Mouse (Mus musculus): ENCODE measurements around the gene Afap1l2. TPM values are rescaled to one million over a fixed set of nuclear protein-coding genes. Genes with fewer than 3 reads are reported as not detected.

Gene Afap1l2
- total RNA-seq, 2 experiments from 2014 or later: 7.9 to 8.4 TPM

DNA sequence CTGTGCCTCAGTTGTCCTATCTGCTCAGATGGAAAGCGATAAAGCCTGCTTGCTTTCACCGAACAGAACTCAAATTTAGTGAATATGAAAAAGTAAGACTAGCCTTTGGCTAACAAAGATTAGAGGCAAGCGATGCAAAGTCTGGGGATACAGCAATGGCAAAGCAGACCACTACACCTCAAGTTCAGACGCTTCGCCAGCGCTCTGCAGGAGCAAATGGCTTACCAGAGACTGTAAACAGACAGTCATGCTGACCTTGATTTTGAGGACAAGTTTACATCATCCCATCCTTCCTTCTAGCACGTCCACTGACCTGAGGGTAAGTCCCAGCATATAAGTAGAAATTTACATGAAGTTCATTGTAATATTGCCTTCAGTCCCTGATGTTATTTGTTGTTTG lies 61.8 kb downstream of the Afap1l2 start:
- DNase-seq (ENCODE audit: extremely low spot score in 1 of 2, low spot score in 2 of 2): no peak
- Histone ChIP-seq H3K27ac (no peak overlapping the region), H3K4me3 (no peak overlapping the region)
- intact Hi-C loops (cut with DNase I): no loop called here
- TF ChIP-seq CTCF (IDR thresholded peaks at IDR 0.05): no peak

DNA sequence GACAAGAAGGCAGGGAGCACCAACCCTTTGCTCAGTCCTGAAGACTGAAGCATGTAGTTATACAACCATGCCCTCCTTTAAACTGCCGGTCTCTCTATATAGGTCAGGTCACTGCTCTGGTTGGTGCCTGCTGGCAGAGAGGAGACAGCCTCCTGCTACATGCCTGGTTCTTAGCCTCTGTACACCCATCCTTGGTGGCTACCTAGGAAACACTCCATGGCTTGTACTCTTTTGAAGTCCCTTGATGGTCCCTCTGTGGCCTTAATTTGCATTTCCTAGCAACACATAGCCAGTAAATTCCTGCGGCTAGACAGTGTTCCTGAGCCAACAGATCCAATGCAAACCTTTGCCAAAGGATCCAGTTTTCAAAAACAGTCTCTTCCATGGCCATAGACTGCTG lies 62.4 kb downstream of the Afap1l2 start:
- no peak overlapping the region for H3K27ac ChIP-seq
- no peak overlapping the region for H3K4me3 ChIP-seq
- DNase-seq (ENCODE audit: extremely low spot score in 1 of 2, low spot score in 2 of 2): no peak
- no peak for TF ChIP-seq CTCF (IDR thresholded peaks at IDR 0.05)
- intact Hi-C loops (cut with DNase I): no loop called here

DNA sequence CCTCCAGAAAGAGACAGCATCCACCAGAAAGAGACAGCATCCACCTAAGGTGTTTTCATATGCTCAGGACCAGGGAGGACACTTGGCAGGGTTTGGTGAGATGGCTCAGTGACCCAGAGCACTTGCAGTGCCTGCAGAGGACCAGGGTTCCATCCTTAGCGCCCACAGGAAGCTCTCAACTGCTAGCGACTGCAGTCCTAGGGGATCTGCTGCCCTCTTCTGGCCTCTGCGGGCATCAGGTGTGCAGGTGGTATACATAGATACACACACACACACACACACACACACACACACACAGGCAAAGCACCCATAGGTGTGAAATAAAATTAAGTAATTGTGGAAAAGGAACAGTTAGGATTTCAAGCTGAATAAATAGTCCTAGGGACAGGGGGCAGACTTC lies 63.2 kb downstream of the Afap1l2 start:
- intact Hi-C loops (cut with DNase I): no loop called here
- peak; percentile 5; the same call in 1 of the 2 replicates for TF ChIP-seq CTCF (IDR thresholded peaks at IDR 0.05)
- DNase-seq (ENCODE audit: extremely low spot score in 1 of 2, low spot score in 2 of 2): no peak
- Histone ChIP-seq H3K4me3 (no peak overlapping the region), H3K27ac (no peak overlapping the region)

DNA sequence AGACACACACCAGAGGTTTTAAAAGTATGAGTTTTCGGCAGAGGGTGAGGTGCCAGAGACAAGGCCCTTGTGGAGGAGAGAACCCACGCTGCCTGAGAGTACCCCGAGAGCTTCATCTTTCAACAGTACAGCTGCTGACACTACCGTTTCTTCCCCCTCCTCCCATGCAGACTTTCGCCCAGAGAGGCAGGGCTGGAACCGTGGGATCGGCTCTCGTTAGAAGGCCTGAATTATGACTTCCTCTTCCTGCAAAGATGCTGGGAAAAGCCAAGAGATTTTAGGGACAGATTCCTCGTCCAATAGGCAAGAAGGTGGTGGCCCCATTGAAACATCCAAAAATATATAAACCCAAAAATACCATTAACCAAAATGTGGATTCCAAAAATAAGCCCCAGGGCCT lies 63.8 kb downstream of the Afap1l2 start:
- Histone ChIP-seq H3K27ac (no peak overlapping the region), H3K4me3 (no peak overlapping the region)
- intact Hi-C loops (cut with DNase I): no loop called here
- no peak for TF ChIP-seq CTCF (IDR thresholded peaks at IDR 0.05)
- DNase-seq (ENCODE audit: extremely low spot score in 1 of 2, low spot score in 2 of 2): no peak

DNA sequence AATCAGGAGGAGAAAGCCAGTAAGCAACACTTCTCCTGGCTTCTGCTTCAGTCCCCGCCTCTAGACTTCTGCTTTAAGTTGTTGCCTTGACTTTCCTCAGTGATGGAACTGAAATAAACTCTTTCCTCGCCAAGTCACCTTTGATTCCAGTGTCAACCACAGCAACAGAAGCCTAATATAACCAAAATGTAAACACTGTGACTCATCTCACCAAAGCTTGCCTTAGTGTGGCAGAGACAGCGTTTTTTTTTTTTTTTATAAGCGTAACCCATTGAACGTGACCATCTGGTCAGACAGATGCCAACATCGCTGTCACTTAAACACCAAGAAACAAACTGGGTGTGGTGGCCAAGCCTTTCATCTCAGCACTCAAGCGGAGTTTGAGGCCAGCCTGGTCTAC lies 65.8 kb downstream of the Afap1l2 start:
- intact Hi-C loops (cut with DNase I): no loop called here
- no peak overlapping the region for H3K27ac ChIP-seq
- DNase-seq (ENCODE audit: extremely low spot score in 1 of 2, low spot score in 2 of 2): no peak
- H3K4me3 ChIP-seq: no peak overlapping the region
- no peak for TF ChIP-seq CTCF (IDR thresholded peaks at IDR 0.05)

DNA sequence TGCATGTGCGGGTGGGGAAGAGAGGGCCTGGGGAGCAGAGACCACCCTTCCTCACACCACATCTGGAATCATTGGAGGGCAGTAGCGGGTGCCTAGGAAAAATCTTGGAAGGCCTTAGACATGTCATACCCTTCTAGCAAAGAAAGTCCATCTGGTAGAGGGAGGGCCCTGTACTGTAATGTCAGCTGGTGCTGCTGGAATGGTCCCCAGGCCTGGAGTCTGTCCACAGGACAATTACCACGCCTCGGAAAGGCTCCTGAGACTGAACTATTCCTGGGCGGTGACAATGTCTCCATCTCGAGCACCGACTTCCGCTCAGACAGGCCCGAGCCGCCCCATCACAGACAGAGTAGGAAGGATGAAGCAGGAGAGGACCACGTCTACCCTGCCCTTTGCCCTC lies 67.5 kb downstream of the Afap1l2 start:
- no peak overlapping the region for H3K4me3 ChIP-seq
- no peak for TF ChIP-seq CTCF (IDR thresholded peaks at IDR 0.05)
- no peak overlapping the region for H3K27ac ChIP-seq
- no peak for DNase-seq (ENCODE audit: extremely low spot score in 1 of 2, low spot score in 2 of 2)
- intact Hi-C loops (cut with DNase I): no loop called here

DNA sequence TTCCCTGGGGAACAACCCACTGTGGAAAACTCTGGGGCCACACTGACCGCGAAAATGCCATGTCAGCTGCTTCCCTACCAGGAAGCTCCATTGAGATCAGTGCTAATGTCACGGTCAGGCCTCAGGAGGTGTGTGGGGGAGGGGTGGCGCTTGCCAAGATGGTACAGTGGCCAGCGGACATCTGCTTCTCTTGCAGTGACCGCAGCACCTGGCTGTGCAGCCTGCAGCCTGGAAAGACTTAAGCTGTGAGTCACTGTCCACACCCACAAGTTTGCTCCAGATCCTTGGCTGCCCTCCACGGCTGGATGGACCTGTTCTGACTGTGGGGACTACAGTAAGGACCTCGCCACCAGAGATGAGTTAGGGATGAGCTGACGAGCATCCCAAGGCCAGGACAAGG lies 68.2 kb downstream of the Afap1l2 start:
- no peak for TF ChIP-seq CTCF (IDR thresholded peaks at IDR 0.05)
- intact Hi-C loops (cut with DNase I): no loop called here
- no peak overlapping the region for H3K27ac ChIP-seq
- no peak overlapping the region for H3K4me3 ChIP-seq
- DNase-seq (ENCODE audit: extremely low spot score in 1 of 2, low spot score in 2 of 2): no peak

DNA sequence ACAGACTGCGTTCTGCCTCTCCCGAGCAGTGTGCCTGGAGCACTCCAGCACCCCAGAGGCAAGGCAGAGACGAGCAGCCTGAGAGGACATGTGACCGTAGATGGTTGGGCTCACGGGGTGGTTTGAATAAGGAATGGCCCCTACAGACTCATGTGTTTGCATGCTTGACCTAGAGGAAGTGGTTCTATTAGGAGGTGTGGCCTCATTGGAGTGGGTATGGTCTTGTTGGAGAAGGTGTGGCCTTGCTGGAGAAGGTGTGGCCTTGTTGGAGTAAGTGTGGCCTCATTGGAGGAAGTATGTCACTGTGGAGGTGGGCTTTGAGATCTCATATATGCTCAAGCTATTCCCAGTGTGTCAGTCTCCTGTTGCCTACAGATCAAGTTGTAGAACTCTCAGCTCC lies 70.1 kb downstream of the Afap1l2 start:
- no peak for DNase-seq (ENCODE audit: extremely low spot score in 1 of 2, low spot score in 2 of 2)
- no peak overlapping the region for H3K4me3 ChIP-seq
- intact Hi-C loops (cut with DNase I): no loop called here
- H3K27ac ChIP-seq: no peak overlapping the region
- TF ChIP-seq CTCF (IDR thresholded peaks at IDR 0.05): no peak

DNA sequence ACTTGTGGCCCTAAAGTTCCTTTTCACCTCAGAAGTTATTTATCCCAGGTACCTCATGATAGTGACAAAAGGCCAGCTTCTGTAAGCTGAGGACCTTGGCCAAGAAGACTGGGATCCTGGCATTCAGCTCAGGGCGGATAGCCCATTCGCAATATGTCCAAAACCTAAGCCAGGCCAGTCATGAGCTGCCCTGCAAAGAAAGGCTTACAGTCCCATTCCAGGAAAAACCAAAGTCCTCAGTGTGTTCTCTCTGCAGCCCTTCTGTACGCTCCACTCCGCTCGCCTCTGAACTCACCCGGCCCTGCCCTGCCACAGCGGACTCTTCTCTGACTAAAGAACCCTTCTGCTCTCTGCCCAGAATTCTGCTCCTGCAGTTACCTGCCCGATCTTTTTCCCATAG lies 71.8 kb downstream of the Afap1l2 start:
- H3K4me3 ChIP-seq: no peak overlapping the region
- no peak for DNase-seq (ENCODE audit: extremely low spot score in 1 of 2, low spot score in 2 of 2)
- no peak overlapping the region for H3K27ac ChIP-seq
- intact Hi-C loops (cut with DNase I): no loop called here
- no peak for TF ChIP-seq CTCF (IDR thresholded peaks at IDR 0.05)

DNA sequence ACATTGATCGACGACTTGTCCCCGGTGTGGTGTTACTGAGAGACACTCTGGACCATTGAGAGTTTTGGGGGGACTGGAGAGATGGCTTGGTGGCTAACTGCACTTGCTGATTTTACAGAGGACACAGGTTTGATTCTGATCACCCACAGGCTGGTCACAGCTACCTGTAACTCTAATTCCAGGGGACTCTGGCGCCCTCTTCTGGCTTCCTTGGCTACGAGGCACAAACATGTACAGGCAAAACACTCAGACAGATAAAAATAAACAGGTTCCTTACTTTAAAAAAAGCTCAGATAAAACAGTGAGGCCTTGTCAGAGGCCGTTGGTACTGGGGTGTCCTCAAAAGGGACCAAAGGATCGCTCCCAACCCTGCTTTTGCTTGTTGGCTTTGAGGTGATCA lies 72.3 kb downstream of the Afap1l2 start:
- Histone ChIP-seq H3K27ac (no peak overlapping the region), H3K4me3 (no peak overlapping the region)
- TF ChIP-seq CTCF (IDR thresholded peaks at IDR 0.05): peak; percentile 10; the same call in 1 of the 2 replicates
- intact Hi-C loops (cut with DNase I): no loop called here
- DNase-seq (ENCODE audit: extremely low spot score in 1 of 2, low spot score in 2 of 2): no peak

DNA sequence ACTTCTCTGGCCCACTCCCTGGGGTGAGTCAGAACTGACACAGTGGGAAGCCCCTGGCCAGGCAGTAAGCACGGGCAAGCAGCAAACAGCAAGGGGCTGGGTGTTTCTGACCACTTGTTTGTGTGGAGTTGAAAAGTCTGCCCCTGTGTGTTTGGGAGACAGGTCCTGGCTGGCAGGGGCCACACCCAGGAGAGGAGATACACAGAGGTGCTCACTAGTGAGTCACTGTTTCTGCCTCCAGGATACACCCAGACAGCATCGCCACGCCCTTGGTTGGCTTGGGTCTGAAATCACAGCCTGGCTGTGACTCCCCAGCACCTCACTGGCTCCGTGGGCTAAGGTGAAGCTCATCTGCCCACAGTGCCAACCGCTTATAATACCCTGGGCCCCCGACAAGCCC lies 72.9 kb downstream of the Afap1l2 start:
- DNase-seq (ENCODE audit: extremely low spot score in 1 of 2, low spot score in 2 of 2): no peak
- intact Hi-C loops (cut with DNase I): no loop called here
- TF ChIP-seq CTCF (IDR thresholded peaks at IDR 0.05): no peak

DNA sequence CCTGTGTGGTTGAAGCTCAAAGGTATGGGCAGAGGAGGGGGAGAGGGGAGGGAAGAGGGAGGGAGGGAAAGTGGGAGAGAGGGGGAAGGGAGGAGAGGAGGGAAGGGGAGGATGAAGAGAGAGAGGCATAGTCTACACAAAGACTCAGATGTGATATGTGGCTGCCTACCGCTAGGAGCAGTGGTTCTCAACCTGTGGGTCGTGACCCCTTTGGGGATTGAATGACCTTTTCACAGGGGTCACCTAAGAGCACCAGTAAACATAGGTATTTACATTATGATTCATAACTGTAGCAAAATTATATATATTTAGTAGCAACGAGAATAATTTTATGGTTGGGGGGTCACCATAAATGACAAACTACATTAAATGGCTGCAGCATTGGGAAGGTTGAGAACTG lies 74.2 kb downstream of the Afap1l2 start:
- DNase-seq (ENCODE audit: extremely low spot score in 1 of 2, low spot score in 2 of 2): no peak
- no peak overlapping the region for H3K4me3 ChIP-seq
- no peak overlapping the region for H3K27ac ChIP-seq
- intact Hi-C loops (cut with DNase I): loop anchor here (5.0 kb wide), 1 partner anchor 39 kb away; no protein-coding TSS in a partner anchor
- TF ChIP-seq CTCF (IDR thresholded peaks at IDR 0.05): no peak

More for the DNA sequence above, 72.9 kb downstream of the Afap1l2 start:
- Histone ChIP-seq H3K27ac (no peak overlapping the region), H3K4me3 (no peak overlapping the region)

DNA sequence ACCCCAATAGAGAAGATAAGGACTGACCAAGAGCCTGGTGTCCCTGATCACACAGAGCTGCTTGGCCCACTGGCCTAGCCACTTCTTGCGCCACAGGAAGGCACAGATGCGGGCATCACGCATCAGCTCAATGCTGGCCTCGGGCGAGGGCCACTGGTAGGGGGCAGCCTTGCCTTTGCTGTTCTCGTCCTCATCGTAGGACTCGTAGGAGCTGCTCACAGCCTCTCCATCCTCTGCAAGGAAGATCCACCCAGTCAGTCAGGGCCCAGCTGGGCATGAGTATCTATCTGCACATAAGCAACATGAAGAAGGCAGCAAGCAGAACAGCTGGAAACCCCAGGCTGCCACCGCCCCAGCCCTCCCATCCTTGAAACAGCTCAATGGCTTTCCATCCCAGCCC lies 78.0 kb downstream of the Afap1l2 start:
- intact Hi-C loops (cut with DNase I): loop anchor here (5.0 kb wide), 1 partner anchor 42 kb away; no protein-coding TSS in a partner anchor
- Histone ChIP-seq H3K27ac (no peak overlapping the region), H3K4me3 (no peak overlapping the region)
- no peak for DNase-seq (ENCODE audit: extremely low spot score in 1 of 2, low spot score in 2 of 2)
- peak; percentile 26 for TF ChIP-seq CTCF (IDR thresholded peaks at IDR 0.05)

DNA sequence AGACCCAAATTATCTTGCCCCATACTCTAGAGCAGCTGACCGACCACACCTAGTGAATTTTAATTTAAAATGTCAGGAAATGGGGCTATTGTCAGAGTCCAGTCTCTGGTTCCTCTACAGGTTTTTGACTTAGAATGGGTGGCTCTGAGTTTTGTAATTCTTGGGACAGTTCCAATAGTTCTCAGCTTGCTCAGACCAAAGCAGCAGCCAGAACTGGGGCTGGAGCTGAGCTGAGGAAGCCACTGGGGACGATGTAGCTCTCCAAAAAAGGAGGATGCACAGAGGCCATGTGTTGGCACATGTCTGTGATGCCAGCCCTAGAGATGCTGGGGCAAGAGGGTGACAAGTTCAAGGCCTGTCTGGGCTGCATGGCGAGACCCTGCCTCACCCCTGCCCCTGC lies 78.6 kb downstream of the Afap1l2 start:
- H3K4me3 ChIP-seq: no peak overlapping the region
- no peak for DNase-seq (ENCODE audit: extremely low spot score in 1 of 2, low spot score in 2 of 2)
- intact Hi-C loops (cut with DNase I): no loop called here
- H3K27ac ChIP-seq: no peak overlapping the region
- no peak for TF ChIP-seq CTCF (IDR thresholded peaks at IDR 0.05)
